Mouse (Mus musculus): Measurements from ENCODE around the gene Stoml2.
A peak's percentile ranks its signal among the peaks of the same experiment; 100 is the strongest.

The Stoml2 gene

DNA sequence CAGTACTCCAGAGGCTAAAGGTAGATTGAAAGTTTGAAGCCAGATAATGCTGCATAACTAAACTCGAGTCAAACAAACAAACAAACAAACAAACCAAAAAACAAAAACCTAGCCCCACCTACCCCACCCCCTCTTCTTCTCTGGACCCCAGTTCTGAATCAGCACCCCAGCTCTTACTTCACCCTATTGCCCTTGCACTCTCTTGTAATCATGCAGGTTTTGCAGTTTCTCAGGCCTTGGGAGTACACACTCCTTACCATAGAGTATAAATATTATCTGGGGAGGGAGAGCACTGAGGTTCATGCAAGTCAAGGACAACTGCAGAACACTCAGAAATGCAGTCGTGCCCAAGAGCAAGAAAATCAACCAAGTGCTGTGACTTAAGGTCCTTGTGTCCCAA, 30.2 kb downstream of the Stoml2 start:
- DNase-seq: peak; percentile 87

DNA sequence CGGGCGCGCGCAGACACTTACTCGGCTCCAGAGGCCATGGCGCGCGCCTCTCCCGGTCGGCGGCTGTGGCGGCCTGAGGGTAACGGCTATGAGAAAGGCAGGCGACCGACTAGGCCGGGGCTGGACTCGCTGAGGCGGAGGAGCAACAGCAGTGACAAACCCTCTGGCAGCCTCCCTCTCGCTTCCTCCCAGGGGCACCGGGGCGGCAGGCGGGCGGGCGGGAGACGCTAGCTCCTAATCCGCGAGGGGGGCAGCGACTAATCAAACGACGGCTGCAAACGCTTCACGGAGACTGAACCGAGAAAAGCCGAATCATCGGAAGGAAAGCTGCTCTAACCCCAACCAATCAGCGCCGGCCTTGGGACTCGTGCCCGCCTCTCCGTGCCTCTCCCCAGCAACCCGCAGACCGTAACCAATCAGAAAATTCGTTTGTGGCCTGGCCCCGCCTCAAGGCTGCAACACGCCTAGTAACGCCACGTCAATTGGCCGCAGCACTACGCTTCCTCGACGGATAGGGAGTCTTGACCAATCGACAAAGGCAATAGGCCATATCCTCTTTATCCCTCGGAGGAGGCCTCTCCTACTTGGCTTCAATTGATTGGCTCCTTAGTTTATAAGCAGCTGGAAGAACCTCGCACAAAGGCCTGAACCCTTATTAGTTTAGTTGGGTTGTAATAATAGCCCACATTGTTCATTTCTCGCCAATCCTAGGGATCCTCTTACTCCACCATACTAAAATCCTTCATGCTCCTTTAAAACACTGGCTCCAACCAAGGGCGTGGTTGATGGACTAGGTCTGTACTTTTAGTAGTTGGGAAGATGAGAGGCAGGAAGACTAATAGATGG, 31.1 kb downstream of the Stoml2 start, which contains the start of gene Vcp:
TSS of gene Vcp (minus strand) at position 367 of the 846 bp plus-strand sequence.
- DNase-seq: peak; percentile 100

GRCm38 (mm10) chr4:42999451-43000140, 31.9 kb downstream of the Stoml2 start:
- DNase-seq: peak; percentile 98

DNA sequence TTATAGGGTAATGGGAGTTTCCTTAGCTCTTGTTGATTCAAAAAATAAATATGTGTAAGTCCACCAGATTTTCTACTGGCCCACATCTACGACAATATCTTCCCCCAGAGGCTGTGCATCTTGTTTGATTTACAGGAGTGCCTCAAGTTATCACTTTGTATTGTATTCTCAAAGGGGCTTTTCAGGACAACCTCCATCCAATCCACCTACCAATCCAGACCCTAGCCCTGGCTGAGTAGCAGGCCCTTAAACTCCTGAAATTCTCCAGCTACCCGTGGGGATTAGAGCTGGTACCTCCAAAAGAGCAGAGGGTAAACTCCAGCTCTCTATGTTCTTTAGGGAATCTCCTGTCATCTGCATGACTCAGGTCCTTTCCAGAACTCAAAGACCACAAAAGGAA, 33.5 kb downstream of the Stoml2 start:
- peak; percentile 72 for DNase-seq

DNA sequence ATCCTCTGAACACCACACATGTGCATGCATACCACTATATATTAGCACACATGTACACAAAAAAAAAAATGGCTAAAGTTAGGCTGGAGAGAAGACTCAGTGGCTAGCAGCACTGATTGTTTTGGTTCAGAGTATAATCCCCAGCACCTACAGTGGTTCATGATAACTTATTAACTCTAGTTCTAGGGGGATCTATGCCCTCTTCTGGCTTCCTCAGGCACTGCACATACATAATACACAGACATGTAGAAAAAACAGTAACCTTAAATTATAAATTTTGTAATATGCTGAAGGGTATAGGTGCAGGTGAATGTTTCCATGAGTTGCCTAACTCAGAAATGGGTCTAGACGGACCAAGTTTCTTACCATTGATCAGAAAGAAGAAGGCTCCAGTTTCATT, 43.2 kb downstream of the Stoml2 start:
- DNase-seq: no peak

- DNase-seq: peak; percentile 68
Measured at GRCm38 (mm10) chr4:42980467-42980866, 51.0 kb downstream of the Stoml2 start.

- DNase-seq: peak; percentile 12
Measured at GRCm38 (mm10) chr4:42978062-42978461, 53.4 kb downstream of the Stoml2 start.

Data from heart, adult 11 months (tissue).